Mouse (Mus musculus) intestine, postnatal 0 days (tissue): Measurements from ENCODE around the gene AI661453. TPM values are rescaled to one million over a fixed set of nuclear protein-coding genes. Genes with fewer than 3 reads are reported as not detected.
A peak's percentile ranks its signal among the peaks of the same experiment; 100 is the strongest.

Experiments used
- ATAC-seq: fragments of 200-750 bp; cut with Nextera tagmentation; 2 replicates; pipeline ENCODE4 v1.8.0; 2017; ENCODE audit warnings: mild to moderate bottlenecking, moderate TSS enrichment, moderate library complexity
- H3K27ac ChIP-seq: fragments of 300-500 bp; sonication (generic); 2 replicates; pipeline ENCODE4 v1.5.1; 2014; ENCODE audit warnings: mild to moderate bottlenecking, low read depth, low read length, moderate library complexity
- H3K27me3 ChIP-seq: fragments of 300-500 bp; sonication (generic); replicated peaks from 2 replicates; pipeline ENCODE4 v1.6.1; 2014; ENCODE audit warnings: low read length, mixed read lengths; ENCODE audit not compliant: control insufficient read depth, insufficient read depth
- H3K36me3 ChIP-seq: fragments of 300-500 bp; sonication (generic); 2 replicates; pipeline ENCODE4 v1.6.1; 2014; ENCODE audit warnings: mild to moderate bottlenecking, moderate library complexity; ENCODE audit not compliant: control insufficient read depth, insufficient read depth
- H3K4me1 ChIP-seq: fragments of 300-500 bp; sonication (generic); replicated peaks from 2 replicates; pipeline ENCODE4 v1.6.1; 2014; ENCODE audit warnings: antibody characterized with exemption, low read length, mixed read lengths; ENCODE audit not compliant: control insufficient read depth, insufficient read depth
- H3K4me2 ChIP-seq: fragments of 300-500 bp; sonication (generic); replicated peaks from 2 replicates; pipeline ENCODE4 v1.6.1; 2014; ENCODE audit warnings: low read depth, mild to moderate bottlenecking, moderate library complexity
- H3K4me3 ChIP-seq: fragments of 300-500 bp; sonication (generic); 2 replicates; pipeline ENCODE4 v1.5.1; 2014; ENCODE audit warnings: low read depth, low read length
- H3K9ac ChIP-seq: fragments of 300-500 bp; sonication (generic); 2 replicates; pipeline ENCODE4 v1.6.1; 2014; ENCODE audit warnings: mild to moderate bottlenecking, low read depth, low read length
- H3K9me3 ChIP-seq: fragments of 300-500 bp; sonication (generic); 2 replicates; pipeline ENCODE4 v1.6.1; 2016; ENCODE audit warnings: mixed run types; ENCODE audit not compliant: control insufficient read depth
- CTCF ChIP-seq: sonication (generic); IDR thresholded peaks from 2 replicates; pipeline ENCODE4 v1.5.1; 2016; ENCODE audit warnings: low read depth, mild to moderate bottlenecking, control low read depth, antibody characterized with exemption, moderate library complexity
- WGBS: fragments of 180-500 bp; shearing (Covaris S2); extraction: QIAGEN DNeasy Blood & Tissue Kit; methylation state at CpG from one replicate; pipeline ENCODE4 v1.1.7; 2014; 5-methylcytosine and 5-hydroxymethylcytosine counted together
- polyA plus RNA-seq: library from polyadenylated mRNA; unstranded; fragments of >200 nt; fragmentation: Nextera tagmentation; extraction: Ambion mirVana; gene quantifications from 2 replicates; pipeline ENCODE4 v1.2.1, GENCODE M21; 2015

The AI661453 gene
- polyA plus RNA-seq, 1 experiment from 2014 or later, result 6.1 TPM

GRCm38 (mm10) chr17:47462209-47462608 is 25.8 kb downstream of the AI661453 start:
- ATAC-seq, result no peak
- H3K9me3 ChIP-seq, result no peaks in the 10 kb centered on the region
- no peak overlapping the region for H3K4me2 ChIP-seq
- peaks cover 2% of the 10 kb centered on the region; the same call in 1 of the 2 replicates for H3K36me3 ChIP-seq
- no peak overlapping the region for H3K9ac ChIP-seq
- H3K27ac ChIP-seq, result peak overlapping the region; percentile 50; the same call in 1 of the 2 replicates
- H3K4me3 ChIP-seq, result no peak overlapping the region
- H3K4me1 ChIP-seq, result peaks cover 14% of the 10 kb centered on the region
- WGBS, result 44% methylated on average over 7 of the region's 7 CpGs
- no peak for TF ChIP-seq CTCF
- H3K27me3 ChIP-seq, result no peaks in the 10 kb centered on the region

DNA sequence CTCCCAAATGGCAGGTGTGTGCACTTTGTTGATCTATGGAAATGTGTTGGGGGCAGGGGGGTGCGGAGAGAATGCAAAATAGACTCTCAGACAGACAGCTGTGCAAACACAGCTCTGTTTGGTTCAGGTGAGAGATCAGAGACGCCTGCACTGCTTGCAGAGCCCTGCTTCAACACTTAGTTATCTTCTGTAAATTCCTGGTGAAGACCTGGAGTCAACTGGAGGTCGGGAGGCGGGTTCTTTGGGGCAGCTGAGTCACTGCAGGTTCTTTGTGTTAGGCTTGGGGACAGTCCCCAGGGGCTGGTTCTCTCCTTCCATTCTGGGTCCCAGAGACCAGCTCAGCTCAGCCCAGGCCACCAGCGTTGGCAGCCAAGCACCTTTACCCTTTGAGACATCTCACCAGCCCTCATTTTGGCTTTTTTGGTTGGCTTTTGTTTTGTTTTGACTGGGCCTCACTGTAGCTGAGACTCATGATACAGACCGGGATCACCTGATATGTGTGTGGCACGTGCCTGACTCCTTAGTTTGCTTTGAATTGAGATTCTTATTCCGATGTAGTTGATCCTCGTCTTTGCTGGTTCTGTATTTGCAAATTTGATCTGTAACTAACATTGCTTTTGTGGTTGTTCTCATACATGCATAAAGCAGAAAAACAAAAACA is 26.4 kb downstream of the AI661453 start:
- no peaks in the 10 kb centered on the region for H3K27me3 ChIP-seq
- H3K27ac ChIP-seq, result peak overlapping the region; percentile 50
- WGBS, result 27% methylated on average over 9 of the region's 9 CpGs
- TF ChIP-seq CTCF, result no peak
- no peaks in the 10 kb centered on the region for H3K9me3 ChIP-seq
- peaks cover 8% of the 10 kb centered on the region; the same call in 1 of the 2 replicates for H3K36me3 ChIP-seq
- peak; percentile 11 for ATAC-seq
- H3K4me2 ChIP-seq, result 0 out of 2 replicates have a peak overlapping the region, but pooled peaks have one; percentile 9
- peaks cover 14% of the 10 kb centered on the region for H3K4me1 ChIP-seq
- no peak overlapping the region for H3K4me3 ChIP-seq
- no peak overlapping the region for H3K9ac ChIP-seq

DNA sequence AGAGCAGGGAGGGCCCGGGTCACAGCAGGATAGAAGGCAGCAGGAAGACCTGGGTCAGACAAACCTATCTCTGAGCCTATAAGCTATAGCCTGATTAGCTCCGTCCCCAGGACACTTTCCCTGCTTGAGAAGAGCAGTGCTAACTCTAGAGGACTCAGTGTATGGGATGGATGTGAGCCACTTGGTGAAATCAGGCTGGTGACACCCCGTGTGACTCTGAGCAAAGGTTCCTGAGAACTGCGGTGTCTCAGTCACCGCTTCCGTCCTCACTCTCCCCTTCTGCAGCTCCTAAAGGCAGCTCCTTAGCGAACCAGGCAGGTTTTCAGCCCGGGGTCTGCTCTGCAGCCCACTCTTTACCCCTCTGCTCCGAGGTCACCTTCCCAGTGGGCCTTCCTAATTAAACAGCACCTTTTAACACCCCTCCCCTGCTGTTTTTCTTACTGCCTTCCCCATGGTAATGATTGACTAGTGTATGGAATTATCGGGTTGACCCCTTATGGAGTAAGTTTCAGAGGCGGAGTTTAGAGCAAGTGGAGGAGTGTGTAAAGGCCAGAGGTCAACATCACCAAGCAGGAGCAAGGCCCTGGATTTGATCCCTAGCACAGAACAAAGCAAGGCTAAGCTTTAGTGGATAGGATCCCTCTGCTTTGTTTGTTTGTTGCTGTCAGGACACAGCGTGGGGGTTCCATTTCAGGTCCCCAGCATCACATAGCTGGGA is 28.0 kb downstream of the AI661453 start:
- H3K4me1 ChIP-seq, result peaks cover 14% of the 10 kb centered on the region
- H3K27me3 ChIP-seq, result no peaks in the 10 kb centered on the region
- H3K9me3 ChIP-seq, result no peaks in the 10 kb centered on the region
- ATAC-seq, result peak; percentile 43
- peaks cover 23% of the 10 kb centered on the region; the same call in 1 of the 2 replicates for H3K36me3 ChIP-seq
- no peak overlapping the region for H3K4me3 ChIP-seq
- WGBS, result 27% methylated on average over 12 of the region's 12 CpGs
- no peak for TF ChIP-seq CTCF
- H3K27ac ChIP-seq, result peak overlapping the region; percentile 62
- H3K4me2 ChIP-seq, result peak overlapping the region; percentile 40; the same call in 1 of the 2 replicates
- H3K9ac ChIP-seq, result no peak overlapping the region

- no peaks in the 10 kb centered on the region for H3K27me3 ChIP-seq
- TF ChIP-seq CTCF, result no peak
- peaks cover 14% of the 10 kb centered on the region for H3K4me1 ChIP-seq
- H3K9ac ChIP-seq, result no peak overlapping the region
- no peak overlapping the region for H3K27ac ChIP-seq
- H3K4me3 ChIP-seq, result no peak overlapping the region
- no peak for ATAC-seq
- WGBS, result 69% methylated on average over 11 of the region's 11 CpGs
- no peak overlapping the region for H3K4me2 ChIP-seq
- H3K36me3 ChIP-seq, result peaks cover 29% of the 10 kb centered on the region; the same call in 1 of the 2 replicates
- no peaks in the 10 kb centered on the region for H3K9me3 ChIP-seq
These were observed 28.6 kb downstream of the AI661453 start for GRCm38 (mm10) chr17:47465016-47465415.

- H3K36me3 ChIP-seq, result peaks cover 34% of the 10 kb centered on the region; the same call in 1 of the 2 replicates
- 46% methylated on average over 8 of the region's 9 CpGs for WGBS
- H3K9me3 ChIP-seq, result no peaks in the 10 kb centered on the region
- ATAC-seq, result no peak
- H3K4me3 ChIP-seq, result no peak overlapping the region
- no peak overlapping the region for H3K9ac ChIP-seq
- no peaks in the 10 kb centered on the region for H3K27me3 ChIP-seq
- H3K4me2 ChIP-seq, result no peak overlapping the region
- H3K27ac ChIP-seq, result no peak overlapping the region
- H3K4me1 ChIP-seq, result peaks cover 11% of the 10 kb centered on the region
- no peak for TF ChIP-seq CTCF
These were observed 29.9 kb downstream of the AI661453 start for GRCm38 (mm10) chr17:47466284-47466683.

DNA sequence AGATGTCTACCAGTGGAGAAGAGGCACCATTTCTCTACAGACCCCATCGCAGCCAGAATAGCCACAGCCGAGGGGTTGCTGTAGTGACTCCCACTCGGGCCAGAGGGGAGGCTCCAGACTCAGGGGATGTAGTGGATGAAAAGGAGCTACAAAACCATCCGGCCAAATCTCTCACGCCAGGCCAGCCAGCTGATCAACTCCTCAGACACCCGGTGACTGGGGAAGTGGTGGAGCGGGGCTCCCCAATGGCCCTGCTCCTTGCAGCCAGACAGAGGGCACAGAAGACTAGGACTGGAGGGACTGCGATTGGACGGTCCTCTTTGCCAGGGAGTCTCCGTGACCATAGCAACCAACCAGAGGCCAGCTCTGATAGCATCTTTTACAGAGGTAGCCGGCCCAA is 31.2 kb downstream of the AI661453 start:
- TF ChIP-seq CTCF, result no peak
- H3K36me3 ChIP-seq, result peaks cover 34% of the 10 kb centered on the region; the same call in 1 of the 2 replicates
- WGBS, result 77% methylated on average over 11 of the region's 11 CpGs
- H3K27me3 ChIP-seq, result no peaks in the 10 kb centered on the region
- H3K9ac ChIP-seq, result no peak overlapping the region
- peaks cover 5% of the 10 kb centered on the region; the same call in 1 of the 2 replicates for H3K4me1 ChIP-seq
- no peak overlapping the region for H3K27ac ChIP-seq
- H3K4me2 ChIP-seq, result no peak overlapping the region
- no peak for ATAC-seq
- no peaks in the 10 kb centered on the region for H3K9me3 ChIP-seq
- H3K4me3 ChIP-seq, result no peak overlapping the region
